Mouse (Mus musculus) fat pad, adult 2 months (tissue): ENCODE data around the gene Hapln1.

Source experiments
- DNase-seq: peaks from one replicate; pipeline ENCODE4 v3.0.0-alpha.2; 2011; ENCODE audit warnings: low read depth, low spot score; ENCODE audit errors: extremely low read depth

The Hapln1 gene

GRCm38 (mm10) chr13:89597354-89597753 is 57.8 kb downstream of the Hapln1 start:
- DNase-seq = no peak

GRCm38 (mm10) chr13:89600466-89600865 is 60.9 kb downstream of the Hapln1 start:
- no peak for DNase-seq

GRCm38 (mm10) chr13:89603336-89603735 is 63.7 kb downstream of the Hapln1 start:
- no peak for DNase-seq

- no peak for DNase-seq
Measured at GRCm38 (mm10) chr13:89607399-89607798, 67.8 kb downstream of the Hapln1 start.

GRCm38 (mm10) chr13:89619064-89619463 is 79.5 kb downstream of the Hapln1 start:
- DNase-seq = no peak

GRCm38 (mm10) chr13:89634137-89634683 is 94.6 kb downstream of the Hapln1 start:
- DNase-seq = peak; percentile 1

- no peak for DNase-seq
Measured at GRCm38 (mm10) chr13:89637012-89637411, 97.4 kb downstream of the Hapln1 start.

GRCm38 (mm10) chr13:89645589-89645988 is 106.0 kb downstream of the Hapln1 start:
- no peak for DNase-seq

- no peak for DNase-seq
Measured at GRCm38 (mm10) chr13:89652773-89653172, 113.2 kb downstream of the Hapln1 start.

- no peak for DNase-seq
Measured at GRCm38 (mm10) chr13:89653279-89653678, 113.7 kb downstream of the Hapln1 start.

GRCm38 (mm10) chr13:89657046-89657445 is 117.5 kb downstream of the Hapln1 start:
- no peak for DNase-seq
